Mouse (Mus musculus): ENCODE measurements around the gene Hist2h2ac. TPM values are rescaled to one million over a fixed set of nuclear protein-coding genes. Genes with fewer than 3 reads are reported as not detected.
"Not testable (repeated sequence)": the region's sequence is repeated elsewhere in the genome, so short reads cannot be mapped to it uniquely, and the experiment has no call there.

Gene Hist2h2ac
- 10 to 100 TPM; 47.6 to 77.3 TPM for total RNA-seq (2021)
- long read RNA-seq, experiment 1: 0 reads
- long read RNA-seq, experiment 2: 0 reads

DNA sequence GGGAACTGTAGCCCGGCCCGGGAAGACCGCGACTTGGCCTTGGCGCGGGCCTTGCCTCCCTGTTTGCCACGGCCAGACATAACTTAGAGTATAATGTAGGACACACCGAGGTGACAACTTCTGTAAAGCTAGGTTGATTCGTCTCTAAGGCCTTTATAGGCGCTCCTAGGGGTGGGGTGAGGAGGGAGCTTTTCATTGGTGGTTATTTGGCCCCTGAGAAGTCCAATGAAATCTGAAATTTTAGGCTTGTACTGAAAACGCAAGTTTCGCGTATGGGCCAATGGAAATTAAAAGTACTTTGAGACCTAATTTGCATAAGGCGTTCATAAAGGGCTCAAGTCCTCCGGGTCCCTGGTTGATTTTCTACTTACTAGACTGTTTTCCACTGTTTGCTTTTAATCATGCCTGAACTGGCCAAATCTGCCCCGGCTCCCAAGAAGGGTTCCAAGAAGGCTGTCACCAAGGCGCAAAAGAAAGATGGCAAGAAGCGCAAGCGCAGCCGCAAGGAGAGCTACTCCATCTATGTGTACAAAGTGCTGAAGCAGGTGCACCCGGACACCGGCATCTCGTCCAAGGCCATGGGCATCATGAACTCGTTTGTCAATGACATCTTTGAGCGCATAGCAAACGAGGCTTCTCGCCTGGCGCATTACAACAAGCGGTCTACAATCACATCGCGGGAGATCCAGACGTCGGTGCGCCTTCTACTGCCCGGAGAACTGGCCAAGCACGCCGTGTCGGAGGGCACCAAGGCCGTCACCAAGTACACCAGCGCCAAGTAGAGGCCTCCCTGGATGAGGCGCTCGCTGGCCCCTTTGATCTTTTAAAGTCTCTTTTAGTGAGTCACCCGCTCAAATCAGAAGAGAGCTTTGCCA lies at the start of gene Hist2h2ac, which contains the start of gene Hist2h2be:
Gene Hist2h2ac, minus strand, starts transcription at position 116 of the 875 bp plus-strand sequence.
Gene Hist2h2be, plus strand, starts transcription at position 355 of the 875 bp plus-strand sequence.
- peak; percentile 81 to 84 for DNase-seq
- intact Hi-C loops (cut with DNase I): loop anchor here (1.0 to 2.0 kb wide), 2 partner anchors 42 to 48 kb away; partner anchors contain the start of genes Hist2h4 and Sf3b4

DNA sequence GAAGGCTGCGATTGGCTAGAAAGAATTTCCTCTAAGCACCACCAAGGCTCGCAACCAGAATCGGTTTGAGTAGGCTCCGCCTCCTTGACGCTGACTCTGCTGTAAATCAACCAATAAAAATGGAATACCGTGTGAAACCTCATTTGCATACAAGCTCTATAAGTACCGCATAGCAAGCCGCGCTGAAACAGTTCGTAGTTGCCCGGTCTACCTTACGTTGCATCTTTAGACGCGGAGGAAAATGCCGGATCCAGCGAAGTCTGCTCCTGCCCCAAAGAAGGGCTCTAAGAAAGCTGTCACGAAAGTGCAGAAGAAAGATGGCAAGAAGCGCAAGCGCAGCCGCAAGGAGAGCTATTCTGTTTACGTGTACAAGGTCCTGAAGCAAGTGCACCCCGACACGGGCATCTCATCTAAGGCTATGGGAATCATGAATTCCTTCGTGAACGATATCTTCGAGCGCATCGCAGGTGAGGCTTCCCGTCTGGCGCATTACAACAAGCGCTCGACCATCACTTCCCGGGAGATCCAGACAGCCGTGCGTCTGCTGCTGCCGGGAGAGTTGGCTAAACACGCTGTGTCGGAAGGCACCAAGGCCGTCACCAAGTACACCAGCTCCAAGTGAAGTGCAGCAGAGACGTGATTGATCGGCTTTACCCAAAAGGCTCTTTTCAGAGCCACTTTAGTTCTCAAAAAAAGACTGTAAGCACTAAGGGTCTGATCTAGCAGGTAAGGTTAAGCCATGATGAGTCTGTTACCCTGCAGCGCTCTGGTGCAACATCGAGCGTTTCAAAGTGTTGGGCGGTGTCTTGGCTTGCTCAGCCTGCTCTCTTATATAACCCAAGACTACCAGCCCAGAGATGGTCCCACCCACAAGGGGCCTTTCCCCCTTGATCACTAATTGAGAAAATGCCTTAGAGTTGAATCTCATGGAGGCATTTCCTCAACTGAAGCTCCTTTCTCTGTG lies 49.1 kb upstream of the Hist2h2ac start, which contains the start of gene Hist2h2bb:
Gene Hist2h2bb, plus strand, starts transcription at position 242 of the 964 bp plus-strand sequence.
- peak; percentile 84 to 85 for DNase-seq
- intact Hi-C loops (cut with DNase I): no loop called here

DNA sequence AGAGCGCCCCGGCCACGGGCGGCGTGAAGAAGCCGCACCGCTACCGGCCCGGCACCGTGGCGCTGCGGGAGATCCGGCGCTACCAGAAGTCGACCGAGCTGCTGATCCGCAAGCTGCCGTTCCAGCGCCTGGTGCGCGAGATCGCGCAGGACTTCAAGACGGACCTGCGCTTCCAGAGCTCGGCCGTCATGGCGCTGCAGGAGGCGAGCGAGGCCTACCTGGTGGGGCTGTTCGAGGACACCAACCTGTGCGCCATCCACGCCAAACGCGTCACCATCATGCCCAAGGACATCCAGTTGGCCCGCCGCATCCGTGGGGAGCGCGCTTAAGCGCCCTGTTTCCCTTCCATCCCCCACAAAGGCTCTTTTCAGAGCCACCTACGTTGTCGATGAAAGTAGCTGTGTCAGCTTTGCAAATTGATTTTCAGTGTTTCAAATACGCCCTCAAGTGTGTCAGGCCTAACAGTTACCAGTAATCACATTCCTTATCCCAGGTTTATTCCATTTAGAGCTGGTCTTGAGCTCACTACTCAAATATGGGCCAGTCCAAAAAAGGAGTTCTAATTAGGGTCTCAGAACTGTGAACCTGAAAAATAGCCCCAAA lies 48.2 kb upstream of the Hist2h2ac start:
- peak in 1 of 2 experiments; percentile 33 for DNase-seq
- intact Hi-C loops (cut with DNase I): not testable (repeated sequence)

DNA sequence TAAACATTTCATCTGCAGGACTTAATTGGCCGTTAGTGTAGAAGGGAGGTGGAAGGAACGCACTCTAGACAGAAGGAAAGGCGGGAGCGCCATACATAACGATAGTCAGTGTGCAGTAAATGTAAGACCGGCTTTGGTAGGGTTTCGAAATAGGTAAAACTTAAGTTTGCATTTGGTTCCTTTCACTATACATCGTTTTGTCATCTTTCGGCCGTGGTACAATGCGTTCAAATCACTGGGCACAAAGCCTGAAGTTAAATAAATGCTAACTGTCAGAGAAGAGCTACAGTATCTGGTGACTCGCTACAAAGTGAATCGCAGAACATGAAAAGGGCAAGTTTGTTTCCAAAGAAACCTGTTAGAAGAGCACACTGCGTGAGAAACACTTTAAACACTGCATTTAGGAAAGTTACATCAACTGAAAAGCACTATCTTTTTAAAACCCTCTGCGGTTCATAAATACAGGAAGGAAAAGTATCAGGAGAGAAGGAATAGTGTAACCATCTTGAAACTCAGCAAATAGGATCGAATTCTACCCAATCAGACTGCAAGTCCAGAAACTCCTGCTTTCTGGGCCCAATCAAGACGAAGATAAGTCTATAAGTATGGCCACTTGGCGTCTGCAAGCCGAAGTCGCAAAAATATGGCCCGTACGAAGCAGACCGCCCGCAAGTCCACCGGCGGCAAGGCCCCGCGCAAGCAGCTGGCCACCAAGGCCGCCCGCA lies 47.5 kb upstream of the Hist2h2ac start, which contains the start of gene Hist2h3b:
Gene Hist2h3b, plus strand, starts transcription at position 604 of the 725 bp plus-strand sequence.
- intact Hi-C loops (cut with DNase I): no loop called here
- DNase-seq: peak; percentile 74 to 83

DNA sequence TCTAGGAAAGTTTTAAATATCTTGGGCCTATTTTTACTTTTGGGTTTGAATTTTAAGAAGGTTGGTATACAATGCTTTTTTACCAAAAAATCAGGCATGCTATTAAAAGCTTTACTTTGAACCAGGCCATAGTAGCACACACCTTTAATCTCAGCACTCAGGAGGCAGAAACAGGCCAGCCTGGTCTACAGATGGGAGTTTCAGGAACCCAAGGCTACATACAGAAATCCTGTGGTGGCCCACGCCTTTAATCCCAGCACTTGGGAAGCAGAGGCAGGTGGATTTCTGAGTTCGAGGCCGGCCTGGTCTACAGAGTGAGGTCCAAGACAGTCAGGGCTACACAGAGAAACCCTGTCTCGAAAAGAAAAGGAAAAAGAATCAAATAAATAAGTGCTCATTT lies 46.9 kb upstream of the Hist2h2ac start:
- intact Hi-C loops (cut with DNase I): no loop called here
- DNase-seq: no peak

DNA sequence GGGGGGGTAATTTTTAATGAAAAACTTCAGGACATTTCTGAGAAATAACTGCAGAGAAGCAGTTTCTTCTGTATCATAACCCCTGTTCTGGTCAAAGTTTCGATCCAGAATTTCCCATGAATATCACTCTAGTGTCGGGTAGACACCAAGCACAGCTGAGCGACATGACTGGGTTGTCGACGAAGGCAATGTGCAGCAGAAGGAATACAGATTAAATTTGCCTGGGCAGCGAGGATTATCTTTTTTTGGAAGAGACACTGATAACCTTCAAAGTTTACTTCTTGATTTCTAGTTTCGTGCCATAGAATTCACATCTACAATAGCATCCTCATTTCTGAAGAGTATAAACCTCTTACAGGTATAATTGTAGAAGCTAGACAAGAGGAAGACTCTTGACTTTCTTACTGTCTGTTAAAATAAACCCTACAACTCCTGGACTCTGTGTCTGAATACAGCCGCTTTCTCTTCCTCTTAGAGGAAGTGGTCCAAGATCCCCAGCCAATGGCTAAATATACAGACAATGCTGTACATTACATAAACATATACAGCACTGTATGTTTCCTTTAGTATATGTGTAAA lies 45.5 kb upstream of the Hist2h2ac start:
- DNase-seq: no peak
- intact Hi-C loops (cut with DNase I): no loop called here

DNA sequence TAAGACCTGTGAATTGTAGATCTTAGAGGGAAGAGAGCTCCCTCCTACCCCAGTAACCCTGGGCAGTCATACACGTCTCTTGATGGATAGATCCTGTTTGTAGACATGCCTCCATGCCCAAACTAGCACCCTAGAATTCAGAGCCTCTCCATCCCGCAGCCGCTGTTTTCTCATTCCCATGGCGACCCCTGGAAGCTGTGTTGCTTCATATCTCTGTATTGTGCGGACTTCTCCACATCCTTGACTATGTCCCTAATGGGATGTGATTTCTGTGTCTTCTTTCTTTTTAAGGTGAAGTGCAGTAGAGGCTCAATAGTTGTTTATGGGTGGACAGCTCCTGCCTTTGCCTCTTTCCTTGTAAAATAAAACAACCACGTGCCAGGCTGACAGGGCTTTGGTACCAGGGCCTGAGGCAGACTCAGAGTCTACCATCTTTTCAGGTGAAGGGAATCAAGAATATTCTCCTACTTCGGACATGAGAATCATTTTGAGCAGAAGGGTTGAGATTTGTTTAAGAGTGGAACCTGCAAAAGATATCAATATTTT lies 43.8 kb upstream of the Hist2h2ac start:
- DNase-seq: no peak
- intact Hi-C loops (cut with DNase I): no loop called here

DNA sequence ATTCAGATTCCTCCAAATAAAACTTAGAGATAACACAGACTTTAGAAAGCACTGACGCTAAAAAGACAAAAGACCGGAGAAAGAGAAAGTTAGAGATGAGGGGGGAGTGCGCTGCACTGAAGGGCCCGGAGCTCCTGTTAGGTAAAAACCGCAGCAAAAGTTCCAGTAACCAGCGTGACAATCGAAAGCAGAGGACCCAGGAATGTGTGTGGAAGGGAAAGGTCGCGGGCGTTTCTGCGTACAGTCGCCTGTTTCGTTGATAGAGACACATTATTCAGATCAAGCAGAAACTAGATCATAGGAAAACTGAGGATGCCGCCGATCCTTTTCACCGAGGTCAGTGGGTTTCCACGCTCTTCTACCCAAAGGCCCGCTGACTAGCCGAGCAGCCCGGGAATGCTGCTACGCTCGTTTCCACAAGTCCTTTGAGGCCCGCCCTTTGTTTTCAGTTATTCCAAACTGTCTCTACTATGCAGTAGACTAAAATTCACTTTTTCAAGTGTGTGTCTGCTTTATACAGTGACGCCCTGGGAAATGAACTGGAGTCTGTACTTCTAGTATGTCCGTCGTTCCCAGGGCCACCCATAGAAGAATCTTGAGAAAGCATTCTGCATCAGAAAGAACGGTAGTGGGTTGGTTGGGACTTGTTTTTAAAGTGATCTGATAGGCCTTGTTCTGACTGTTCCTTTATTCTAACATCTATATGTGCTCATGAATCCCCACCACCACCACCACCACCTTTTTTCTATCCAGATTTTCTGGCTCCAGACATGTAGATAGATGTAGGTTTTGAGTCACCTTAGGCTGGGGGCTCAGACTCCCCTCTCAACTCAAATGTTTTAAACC lies 43.1 kb upstream of the Hist2h2ac start:
- peak; percentile 53 for DNase-seq
- intact Hi-C loops (cut with DNase I): loop anchor here (1.0 to 2.0 kb wide), 2 partner anchors 17 to 43 kb away; partner anchors contain the start of genes Hist2h2ac and Hist2h3c1

DNA sequence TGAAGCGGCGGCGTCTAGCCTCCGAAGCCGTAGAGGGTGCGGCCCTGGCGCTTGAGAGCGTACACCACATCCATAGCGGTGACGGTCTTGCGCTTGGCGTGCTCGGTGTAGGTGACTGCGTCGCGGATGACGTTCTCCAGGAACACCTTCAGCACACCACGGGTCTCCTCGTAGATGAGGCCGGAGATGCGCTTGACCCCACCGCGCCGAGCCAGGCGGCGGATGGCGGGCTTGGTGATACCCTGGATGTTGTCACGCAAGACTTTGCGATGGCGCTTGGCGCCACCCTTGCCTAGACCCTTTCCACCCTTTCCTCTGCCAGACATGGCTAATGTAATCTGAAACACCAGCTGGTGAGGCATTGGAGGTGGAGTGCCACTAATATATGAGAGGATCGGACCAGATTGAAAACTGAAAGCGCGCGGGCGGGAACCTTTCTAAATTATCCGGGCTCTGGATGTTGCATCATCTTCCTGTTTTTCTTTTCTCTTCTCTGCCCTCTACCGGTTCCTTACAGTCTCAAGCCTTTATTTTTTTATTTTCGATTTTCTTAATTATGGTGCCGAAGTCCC lies 42.4 kb upstream of the Hist2h2ac start, which contains the start of gene Hist2h4:
Gene Hist2h4, minus strand, starts transcription at position 333 of the 572 bp plus-strand sequence.
- DNase-seq: peak; percentile 92 to 96
- intact Hi-C loops (cut with DNase I): loop anchor here (1.0 to 2.0 kb wide), 2 partner anchors 16 to 43 kb away; partner anchors contain the start of genes Hist2h2ac and Hist2h3c1

DNA sequence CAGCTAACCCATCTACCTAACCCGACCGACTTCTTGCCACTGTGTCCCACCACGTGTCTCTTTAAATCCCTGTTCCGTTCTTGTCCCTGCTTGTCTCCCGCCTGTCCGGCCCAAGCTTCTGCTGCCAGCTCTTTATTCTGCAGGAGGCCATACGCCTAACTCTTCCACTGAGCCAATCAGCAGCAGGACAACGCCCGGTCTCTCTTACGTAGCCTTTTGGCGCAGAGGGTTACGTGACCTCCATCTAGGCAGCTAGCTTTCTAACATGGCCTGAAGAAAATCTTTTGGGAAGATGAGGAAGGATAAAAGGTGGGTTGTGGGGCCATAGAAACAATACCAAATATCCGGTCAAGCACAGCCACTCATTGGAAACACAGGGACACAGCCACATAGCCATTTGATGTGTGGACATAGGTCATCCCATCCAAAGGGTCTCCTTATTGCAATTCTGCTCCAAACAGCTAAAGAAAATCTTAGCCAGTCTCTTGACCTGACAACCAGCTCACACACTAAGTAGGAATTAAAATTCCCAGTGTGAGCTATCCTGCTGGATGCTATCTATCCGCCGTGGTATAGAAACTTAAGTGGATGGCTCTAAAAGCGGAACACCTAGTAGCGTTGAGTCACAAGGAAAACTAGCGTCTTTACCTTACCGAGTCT lies 41.7 kb upstream of the Hist2h2ac start:
- DNase-seq: peak; percentile 84 to 88
- intact Hi-C loops (cut with DNase I): loop anchor here (2.0 kb wide), 1 partner anchor 16 kb away; the partner anchor contains the start of gene Hist2h3c1

DNA sequence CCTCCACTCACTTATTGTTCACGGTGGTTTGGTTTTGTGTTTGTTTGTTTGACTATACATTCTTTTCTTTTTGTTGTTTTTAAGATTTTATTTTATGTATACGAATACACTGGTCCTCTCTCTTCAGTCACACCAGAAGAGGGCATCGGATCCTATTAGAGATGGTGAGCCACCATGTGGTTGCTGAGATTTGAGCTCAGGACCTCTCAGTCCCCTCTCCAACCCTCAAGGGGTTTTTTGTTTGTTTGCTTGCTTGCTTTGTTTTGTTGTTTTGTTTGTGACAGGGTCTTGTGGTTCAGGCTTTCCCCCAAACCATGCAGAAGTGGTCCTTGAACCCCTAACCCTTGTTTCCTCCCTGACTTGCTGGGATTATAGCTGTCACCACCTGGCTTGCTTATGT lies 40.9 kb upstream of the Hist2h2ac start:
- intact Hi-C loops (cut with DNase I): loop anchor here (2.0 kb wide), 1 partner anchor 15 kb away; the partner anchor contains the start of gene Hist2h3c1
- no peak for DNase-seq

DNA sequence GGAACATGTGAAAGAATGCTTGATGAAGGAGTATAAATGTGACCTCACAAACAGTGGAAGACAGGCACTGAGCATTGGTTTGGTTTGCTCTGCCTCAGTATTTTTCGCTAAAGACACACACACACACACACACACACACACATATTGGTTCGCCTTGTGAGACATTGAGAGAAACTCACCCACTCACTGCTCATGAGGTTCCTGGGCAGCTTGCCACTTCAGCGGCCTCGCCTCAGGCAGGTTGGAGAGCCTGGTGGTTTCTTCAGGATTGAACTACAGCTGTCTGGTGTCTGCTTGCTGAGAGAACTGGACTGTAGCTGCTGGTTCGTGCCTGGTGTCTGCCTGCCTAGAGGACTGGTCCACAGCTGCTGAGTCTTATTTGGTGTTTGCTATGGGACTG lies 39.5 kb upstream of the Hist2h2ac start:
- intact Hi-C loops (cut with DNase I): no loop called here
- DNase-seq: no peak

DNA sequence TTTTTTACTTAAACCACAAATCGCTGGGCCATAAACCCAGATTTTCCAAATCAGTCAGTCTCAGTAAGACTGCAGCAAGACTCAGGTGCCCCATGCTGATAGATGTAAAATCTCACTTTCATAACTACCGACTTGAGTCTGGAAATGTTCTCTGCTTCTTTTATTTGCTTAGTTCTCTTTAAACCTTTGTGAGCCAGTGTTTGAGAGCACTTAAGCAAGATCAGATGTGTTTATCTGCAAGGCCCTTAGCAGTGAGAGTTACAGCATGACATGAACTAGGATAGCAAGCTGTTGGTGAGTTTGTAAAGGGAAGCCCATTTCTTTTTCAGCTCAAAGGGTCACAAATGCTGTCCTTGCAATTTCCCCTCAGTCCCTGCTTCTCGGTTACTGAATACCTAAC lies 36.5 kb upstream of the Hist2h2ac start:
- DNase-seq: no peak
- intact Hi-C loops (cut with DNase I): loop anchor here (10.0 kb wide), 1 partner anchor 52 kb away; no protein-coding TSS in a partner anchor

DNA sequence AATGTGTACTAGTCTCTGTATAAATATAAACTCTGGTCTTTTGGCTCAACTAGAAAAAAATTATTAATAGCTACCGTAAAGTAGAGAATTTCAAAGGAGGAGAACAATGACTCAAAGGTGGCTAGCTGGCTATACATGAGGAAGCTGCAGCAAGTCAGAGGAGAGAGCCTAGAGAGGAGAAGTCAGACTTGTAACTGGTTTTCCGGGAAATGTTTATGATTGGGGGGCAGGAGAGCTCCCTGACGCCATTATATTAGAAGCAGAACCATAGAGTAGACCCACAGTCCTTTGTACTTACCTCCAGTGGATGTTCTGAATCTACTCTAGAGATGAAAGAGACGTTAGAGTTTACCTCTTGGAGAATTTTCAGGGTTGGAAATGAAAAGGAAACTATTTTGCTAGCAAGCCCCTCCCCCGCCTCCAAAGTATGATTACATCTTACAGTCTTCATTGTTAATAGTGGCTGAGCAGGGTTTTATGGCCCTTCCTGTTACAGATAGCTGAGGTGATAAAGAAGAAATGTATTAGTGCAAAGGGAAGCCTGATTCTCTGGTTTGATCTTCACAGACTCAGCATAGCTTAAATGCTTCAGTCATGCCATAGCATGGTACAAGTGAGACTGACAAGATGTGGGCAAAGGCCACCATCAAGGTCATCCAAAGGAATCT lies 35.4 kb upstream of the Hist2h2ac start:
- no peak for DNase-seq
- intact Hi-C loops (cut with DNase I): loop anchor here (10.0 kb wide), 1 partner anchor 51 kb away; no protein-coding TSS in a partner anchor

DNA sequence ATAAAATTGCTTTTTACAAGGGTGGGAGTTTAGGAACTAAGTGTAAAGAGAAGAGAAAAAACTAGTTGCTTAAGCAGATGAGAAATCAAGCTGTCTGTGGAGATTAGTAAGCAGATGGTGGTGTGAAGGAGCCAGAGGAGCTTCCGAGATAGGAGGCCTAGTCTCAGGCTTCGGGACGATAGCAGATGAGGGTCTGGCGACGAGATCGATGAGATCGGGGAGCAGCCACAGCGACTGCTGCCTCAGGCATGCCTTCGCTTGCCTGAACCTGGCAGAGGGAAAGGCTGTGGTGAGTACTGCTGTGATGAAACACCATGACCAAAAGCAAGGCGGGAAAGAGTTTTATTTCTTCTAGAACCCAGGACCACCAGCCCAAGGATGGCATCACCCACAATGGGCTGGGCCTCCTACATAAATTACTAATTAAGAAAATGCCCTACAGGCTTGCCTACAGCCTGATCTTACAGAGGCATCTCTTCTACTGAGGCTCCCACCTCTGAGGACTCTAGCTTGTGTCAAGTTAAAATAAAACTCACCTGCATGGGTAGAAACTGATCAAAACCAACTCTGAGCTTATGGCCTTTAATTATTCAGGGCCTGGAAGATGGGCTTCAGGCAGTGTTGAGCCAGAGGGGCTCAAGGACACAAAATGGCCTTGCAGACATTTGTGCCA lies 34.1 kb upstream of the Hist2h2ac start:
- intact Hi-C loops (cut with DNase I): loop anchor here (10.0 kb wide), 1 partner anchor 50 kb away; no protein-coding TSS in a partner anchor
- no peak for DNase-seq
